Mouse (Mus musculus): ENCODE measurements around the gene Tex19.1. TPM values are rescaled to one million over a fixed set of nuclear protein-coding genes. Genes with fewer than 3 reads are reported as not detected.

Tex19.1 gene
- total and polyA plus RNA-seq, 2 experiments from 2014 or later, result not detected

DNA sequence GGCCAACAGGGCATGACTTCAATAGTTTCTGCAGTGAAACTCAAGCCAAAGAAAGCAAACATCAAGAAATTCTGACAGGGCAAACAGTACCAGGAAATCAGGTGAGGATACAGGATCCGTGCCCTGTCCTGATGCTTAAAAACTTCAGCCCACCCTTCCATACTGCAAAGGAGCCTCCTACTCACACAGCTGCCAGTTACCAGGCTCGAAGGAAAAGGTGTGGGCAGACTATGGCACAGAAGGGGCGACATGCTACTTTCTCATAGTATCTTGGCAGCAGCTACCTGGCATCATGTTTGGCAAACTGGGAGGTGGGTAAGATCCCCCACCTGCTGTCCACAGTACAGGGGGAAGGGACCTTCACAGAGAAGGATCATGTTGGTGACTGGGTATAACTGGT is 47.5 kb downstream of the Tex19.1 start:
- Histone ChIP-seq H3K27me3 (ENCODE audit: control insufficient read depth, insufficient read depth, low read length) (no peaks in the 10 kb centered on the region), H3K4me1 (ENCODE audit: control insufficient read depth, insufficient read depth) (no peaks in the 10 kb centered on the region), H3K4me3 (ENCODE audit: low read depth, low read length) (no peak overlapping the region), H3K36me3 (replicated peaks; ENCODE audit: control insufficient read depth, insufficient read depth, low read length) (peaks cover 5% of the 10 kb centered on the region), H3K9ac (replicated peaks; ENCODE audit: low read depth, low read length) (no peak overlapping the region), H3K27ac (ENCODE audit: low read depth) (no peak overlapping the region), H3K4me2 (ENCODE audit: low read depth, low read length) (no peak overlapping the region), H3K9me3 (replicated peaks; ENCODE audit: control insufficient read depth, low read length) (no peaks in the 10 kb centered on the region)
- ATAC-seq (ENCODE audit: insufficient read depth, low read depth) (no peak), DNase-seq (ENCODE audit: low spot score) (no peak)
- TF ChIP-seq CTCF (IDR thresholded peaks at IDR 0.05; ENCODE audit: low read depth) (no peak), EP300 (IDR thresholded peaks at IDR 0.05; ENCODE audit: low read depth) (no peak)
- WGBS, result 83% methylated on average over 3 of the region's 3 CpGs

Other genes with a start within 250 kb of the Tex19.1 start
- gene Ccdc57, start 213.3 kb upstream of the Tex19.1 start, total RNA-seq (2014; rRNA removed; ENCODE audit: low replicate concordance), result 0.43 and 1.5 TPM in 2 replicates
- 1.3 and 1.6 TPM in 2 replicates for gene Ccdc57, start 213.3 kb upstream of the Tex19.1 start, polyA plus RNA-seq (2015; fragmentation: Nextera tagmentation; extraction: Ambion mirVana)
- 153 and 260 TPM in 2 replicates for gene Slc16a3, start 197.7 kb upstream of the Tex19.1 start, total RNA-seq (2014; rRNA removed; ENCODE audit: low replicate concordance)
- gene Slc16a3, start 197.7 kb upstream of the Tex19.1 start, polyA plus RNA-seq (2015; fragmentation: Nextera tagmentation; extraction: Ambion mirVana), result 15.6 and 17.0 TPM in 2 replicates
- 51.9 and 52.8 TPM in 2 replicates for gene Csnk1d, start 154.8 kb upstream of the Tex19.1 start, total RNA-seq (2014; rRNA removed; ENCODE audit: low replicate concordance)
- gene Csnk1d, start 154.8 kb upstream of the Tex19.1 start, polyA plus RNA-seq (2015; fragmentation: Nextera tagmentation; extraction: Ambion mirVana), result 42.0 and 46.7 TPM in 2 replicates
- not detected in 2 replicates for gene Cd7, start 106.7 kb upstream of the Tex19.1 start, total RNA-seq (2014; rRNA removed; ENCODE audit: low replicate concordance)
- 0.16 TPM in 1 of 2 replicates, not detected in the other for gene Cd7, start 106.7 kb upstream of the Tex19.1 start, polyA plus RNA-seq (2015; fragmentation: Nextera tagmentation; extraction: Ambion mirVana)
- not detected in 2 replicates for gene Sectm1b, start 82.6 kb upstream of the Tex19.1 start, total RNA-seq (2014; rRNA removed; ENCODE audit: low replicate concordance)
- 0.10 TPM in 1 of 2 replicates, not detected in the other for gene Sectm1b, start 82.6 kb upstream of the Tex19.1 start, polyA plus RNA-seq (2015; fragmentation: Nextera tagmentation; extraction: Ambion mirVana)
- 0.27 TPM in 1 of 2 replicates, not detected in the other for gene Sectm1a, start 64.9 kb upstream of the Tex19.1 start, total RNA-seq (2014; rRNA removed; ENCODE audit: low replicate concordance)
- 0.19 and 0.25 TPM in 2 replicates for gene Sectm1a, start 64.9 kb upstream of the Tex19.1 start, polyA plus RNA-seq (2015; fragmentation: Nextera tagmentation; extraction: Ambion mirVana)
- not detected in 2 replicates for gene Tex19.2, start 27.5 kb upstream of the Tex19.1 start, total RNA-seq (2014; rRNA removed; ENCODE audit: low replicate concordance)
- not detected in 2 replicates for gene Tex19.2, start 27.5 kb upstream of the Tex19.1 start, polyA plus RNA-seq (2015; fragmentation: Nextera tagmentation; extraction: Ambion mirVana)
- gene Uts2r, start 14.1 kb downstream of the Tex19.1 start, total RNA-seq (2014; rRNA removed; ENCODE audit: low replicate concordance), result not detected in 2 replicates
- gene Uts2r, start 14.1 kb downstream of the Tex19.1 start, polyA plus RNA-seq (2015; fragmentation: Nextera tagmentation; extraction: Ambion mirVana), result not detected in 2 replicates
- gene Hexdc, start 58.3 kb downstream of the Tex19.1 start, total RNA-seq (2014; rRNA removed; ENCODE audit: low replicate concordance), result 23.8 and 36.6 TPM in 2 replicates
- gene Hexdc, start 58.3 kb downstream of the Tex19.1 start, polyA plus RNA-seq (2015; fragmentation: Nextera tagmentation; extraction: Ambion mirVana), result 6.4 and 6.5 TPM in 2 replicates
- gene Ogfod3, start 58.6 kb downstream of the Tex19.1 start, total RNA-seq (2014; rRNA removed; ENCODE audit: low replicate concordance), result 8.7 and 10.9 TPM in 2 replicates
- gene Ogfod3, start 58.6 kb downstream of the Tex19.1 start, polyA plus RNA-seq (2015; fragmentation: Nextera tagmentation; extraction: Ambion mirVana), result 26.8 and 27.1 TPM in 2 replicates
- 11.3 and 13.0 TPM in 2 replicates for gene Cybc1, start 83.2 kb downstream of the Tex19.1 start, total RNA-seq (2014; rRNA removed; ENCODE audit: low replicate concordance)
- 12.4 and 13.5 TPM in 2 replicates for gene Cybc1, start 83.2 kb downstream of the Tex19.1 start, polyA plus RNA-seq (2015; fragmentation: Nextera tagmentation; extraction: Ambion mirVana)
- 159 and 217 TPM in 2 replicates for gene Narf, start 91.1 kb downstream of the Tex19.1 start, total RNA-seq (2014; rRNA removed; ENCODE audit: low replicate concordance)
- 40.0 and 48.2 TPM in 2 replicates for gene Narf, start 91.1 kb downstream of the Tex19.1 start, polyA plus RNA-seq (2015; fragmentation: Nextera tagmentation; extraction: Ambion mirVana)
- gene Foxk2, start 113.8 kb downstream of the Tex19.1 start, total RNA-seq (2014; rRNA removed; ENCODE audit: low replicate concordance), result 23.5 and 25.8 TPM in 2 replicates
- gene Foxk2, start 113.8 kb downstream of the Tex19.1 start, polyA plus RNA-seq (2015; fragmentation: Nextera tagmentation; extraction: Ambion mirVana), result 3.0 and 3.8 TPM in 2 replicates
- 76.1 and 81.0 TPM in 2 replicates for gene Wdr45b, start 208.3 kb downstream of the Tex19.1 start, total RNA-seq (2014; rRNA removed; ENCODE audit: low replicate concordance)
- gene Wdr45b, start 208.3 kb downstream of the Tex19.1 start, polyA plus RNA-seq (2015; fragmentation: Nextera tagmentation; extraction: Ambion mirVana), result 60.1 and 64.7 TPM in 2 replicates
- 3.1 and 5.8 TPM in 2 replicates for gene Rab40b, start 242.1 kb downstream of the Tex19.1 start, total RNA-seq (2014; rRNA removed; ENCODE audit: low replicate concordance)
- gene Rab40b, start 242.1 kb downstream of the Tex19.1 start, polyA plus RNA-seq (2015; fragmentation: Nextera tagmentation; extraction: Ambion mirVana), result 5.2 and 7.7 TPM in 2 replicates

Measured in heart, postnatal 0 days (tissue).